Mouse (Mus musculus) testis, postnatal 14 days (tissue): ENCODE results near the gene Rap1gap2.

Experiments
- DNase-seq: peaks from one replicate; pipeline ENCODE4 v3.0.0; 2021; ENCODE audit warnings: low spot score

The Rap1gap2 gene

DNA sequence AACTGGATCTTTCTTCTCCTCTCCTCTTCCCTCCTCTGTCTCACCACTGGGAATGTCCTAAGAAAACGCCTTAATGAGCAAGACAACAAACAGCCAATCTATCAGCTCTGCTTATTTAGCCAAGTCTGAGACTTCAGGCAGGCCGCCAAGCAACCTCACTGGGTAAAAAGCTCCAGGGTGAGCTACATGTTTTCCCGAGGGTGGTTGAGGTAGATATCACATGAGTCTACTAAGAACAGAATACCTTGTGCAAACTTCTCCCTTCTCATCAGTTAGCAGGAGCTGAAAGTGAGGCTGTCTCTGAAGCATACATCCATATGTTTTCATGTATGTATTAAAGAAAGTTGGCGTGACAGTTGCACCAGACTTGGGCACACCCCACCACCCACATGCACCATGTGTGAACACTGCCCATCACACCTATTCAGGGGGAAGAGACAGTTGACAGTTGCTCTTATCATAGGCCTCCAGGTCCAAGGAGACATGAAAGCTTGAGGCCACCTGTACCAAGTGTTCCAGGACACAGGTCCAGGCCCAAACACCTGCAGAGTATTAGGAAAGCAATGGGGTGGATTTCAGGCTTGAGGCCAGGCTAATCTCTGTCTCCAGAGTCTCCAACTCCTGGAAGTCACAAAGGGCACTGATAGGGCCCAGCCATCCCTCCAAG, 35.8 kb downstream of the Rap1gap2 start:
- DNase-seq, result no peak

DNA sequence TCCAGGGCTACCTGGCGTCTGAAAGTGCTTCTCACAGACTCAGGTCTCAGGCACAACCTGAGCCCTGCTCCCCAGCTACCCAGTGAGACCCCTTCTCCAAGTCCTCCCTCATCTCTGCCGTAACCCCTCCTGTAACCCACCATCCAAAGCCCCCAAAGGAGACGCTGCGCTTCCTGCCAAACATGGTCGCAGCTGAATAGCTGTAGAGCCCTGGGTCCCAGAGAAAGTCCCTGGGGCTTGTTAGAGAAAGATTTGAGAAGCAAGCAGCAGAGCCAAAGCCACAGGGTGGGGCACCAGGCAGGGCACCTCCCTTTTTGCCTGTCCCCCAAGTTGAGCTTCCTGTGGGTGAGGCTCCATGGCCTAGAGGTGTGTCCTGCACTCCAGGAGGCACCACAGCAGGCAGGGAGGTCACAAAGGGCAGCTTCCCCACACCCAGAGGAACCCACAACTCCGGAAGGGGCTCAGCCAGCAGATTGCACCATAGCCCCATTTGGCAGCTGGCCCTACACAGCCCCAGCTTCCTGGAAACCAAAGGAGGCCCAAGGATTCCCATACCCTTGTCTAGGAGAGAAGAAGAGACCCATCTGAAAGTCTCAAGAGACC, 38.2 kb downstream of the Rap1gap2 start:
- no peak for DNase-seq

DNA sequence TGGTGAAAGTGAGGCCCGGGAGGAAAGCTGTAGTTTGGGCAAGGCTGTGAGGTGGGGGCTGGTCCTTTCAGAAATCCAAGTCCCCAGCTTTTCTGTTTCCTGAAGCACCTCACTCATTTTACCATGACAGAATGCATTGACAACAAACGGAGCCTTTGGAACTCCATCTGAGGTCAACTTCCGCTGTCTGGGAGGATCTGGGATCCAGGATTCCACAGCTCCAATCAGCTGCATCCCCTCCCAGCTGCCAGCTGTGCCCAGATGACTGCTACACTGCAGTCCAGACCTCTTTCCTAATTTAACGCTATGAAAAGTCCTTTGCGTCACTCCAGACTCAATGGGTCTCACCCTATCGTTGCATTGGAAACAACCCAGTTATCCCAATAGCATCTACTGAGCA, 41.0 kb downstream of the Rap1gap2 start:
- DNase-seq, result no peak

GRCm38 (mm10) chr11:74568463-74568862, 42.3 kb downstream of the Rap1gap2 start:
- no peak for DNase-seq

- no peak for DNase-seq
Observed at GRCm38 (mm10) chr11:74568004-74568403, 42.7 kb downstream of the Rap1gap2 start.

- no peak for DNase-seq
Observed at GRCm38 (mm10) chr11:74566326-74566874, 44.3 kb downstream of the Rap1gap2 start.

GRCm38 (mm10) chr11:74561392-74561791, 49.3 kb downstream of the Rap1gap2 start:
- DNase-seq, result no peak

DNA sequence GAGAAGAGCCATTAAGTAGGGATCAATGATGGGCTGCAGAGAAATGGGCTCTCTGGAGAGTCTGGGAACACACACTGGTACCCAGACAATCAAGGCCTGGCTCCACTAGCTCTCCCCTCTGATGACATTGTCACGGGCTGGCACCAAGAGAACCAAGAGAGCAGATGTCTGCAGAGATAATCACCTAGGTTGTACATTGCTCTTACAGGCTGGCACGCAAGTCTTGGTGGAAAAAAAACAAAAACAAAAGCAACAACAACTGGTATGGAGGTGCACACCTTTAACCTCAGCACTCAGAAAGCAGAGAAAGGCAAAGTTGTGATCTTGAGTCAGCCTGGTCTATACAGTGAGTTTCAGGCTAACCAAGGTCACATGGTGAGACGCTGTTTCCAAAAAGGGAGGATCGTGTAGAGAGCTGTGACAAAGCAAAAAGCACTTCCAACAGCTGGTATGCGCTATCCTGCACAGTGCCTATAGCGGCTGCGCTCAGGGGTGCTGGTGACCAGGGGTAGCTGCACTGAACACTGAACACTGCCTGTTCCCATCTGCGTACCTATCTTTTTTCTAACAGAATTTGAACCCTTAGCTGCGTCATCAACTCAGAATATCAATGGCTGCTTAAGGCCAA, 50.0 kb downstream of the Rap1gap2 start:
- no peak for DNase-seq

GRCm38 (mm10) chr11:74559793-74560433, 50.8 kb downstream of the Rap1gap2 start:
- no peak for DNase-seq

DNA sequence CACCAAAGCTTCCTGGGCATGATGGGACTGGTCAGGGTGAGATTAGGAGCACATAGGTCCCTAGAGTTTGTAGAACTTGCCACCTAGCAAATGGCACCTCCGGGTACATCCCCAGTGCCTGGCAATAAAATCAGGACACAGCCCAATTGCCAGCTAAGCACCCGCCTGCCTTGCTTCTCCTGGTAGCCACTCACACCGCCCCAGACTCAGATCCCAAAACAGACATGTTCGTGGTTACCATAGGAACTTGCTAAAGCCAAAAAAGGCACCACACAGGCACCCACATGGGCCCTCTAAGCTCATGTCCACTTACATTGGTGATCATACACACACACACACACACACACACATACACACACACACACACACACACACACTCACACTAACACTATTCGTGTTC, 51.8 kb downstream of the Rap1gap2 start:
- DNase-seq, result no peak

DNA sequence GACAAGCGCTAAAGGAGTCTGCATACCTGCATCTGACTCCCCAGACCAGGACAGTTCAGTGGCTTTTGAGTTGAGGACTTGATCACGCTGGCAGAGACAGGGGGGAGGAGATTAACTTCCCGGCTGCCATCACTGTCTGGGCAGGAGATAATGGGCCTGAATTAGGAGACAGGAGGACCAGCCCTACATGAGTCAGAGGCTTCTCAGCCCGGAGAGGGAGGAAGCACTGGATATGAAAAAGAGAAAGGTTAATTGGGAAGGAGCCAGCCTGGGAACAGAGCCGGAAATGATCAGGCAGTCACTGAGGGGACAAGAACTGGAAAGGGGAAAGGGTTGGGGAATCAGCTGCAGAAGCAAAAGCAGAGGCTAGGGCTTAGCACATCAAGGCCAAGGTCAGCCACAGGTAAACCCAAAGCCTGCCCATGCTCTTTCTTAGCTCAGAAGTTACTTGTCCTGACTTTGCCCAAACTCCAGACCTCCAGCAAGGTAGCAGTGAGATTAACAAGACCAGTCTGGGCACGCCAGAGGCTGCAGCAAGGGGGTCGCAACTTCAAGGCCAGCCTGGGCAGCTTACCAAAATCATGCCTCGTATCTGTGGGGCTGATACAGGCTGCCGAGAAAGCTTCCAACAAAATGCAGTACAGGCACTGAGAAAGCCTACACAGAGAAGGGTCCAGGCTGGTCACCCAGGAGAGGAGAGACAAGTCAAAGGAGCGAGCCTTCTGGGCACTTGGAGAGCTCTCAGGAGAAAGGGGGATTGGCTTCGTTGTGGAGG, 53.1 kb downstream of the Rap1gap2 start:
- no peak for DNase-seq

DNA sequence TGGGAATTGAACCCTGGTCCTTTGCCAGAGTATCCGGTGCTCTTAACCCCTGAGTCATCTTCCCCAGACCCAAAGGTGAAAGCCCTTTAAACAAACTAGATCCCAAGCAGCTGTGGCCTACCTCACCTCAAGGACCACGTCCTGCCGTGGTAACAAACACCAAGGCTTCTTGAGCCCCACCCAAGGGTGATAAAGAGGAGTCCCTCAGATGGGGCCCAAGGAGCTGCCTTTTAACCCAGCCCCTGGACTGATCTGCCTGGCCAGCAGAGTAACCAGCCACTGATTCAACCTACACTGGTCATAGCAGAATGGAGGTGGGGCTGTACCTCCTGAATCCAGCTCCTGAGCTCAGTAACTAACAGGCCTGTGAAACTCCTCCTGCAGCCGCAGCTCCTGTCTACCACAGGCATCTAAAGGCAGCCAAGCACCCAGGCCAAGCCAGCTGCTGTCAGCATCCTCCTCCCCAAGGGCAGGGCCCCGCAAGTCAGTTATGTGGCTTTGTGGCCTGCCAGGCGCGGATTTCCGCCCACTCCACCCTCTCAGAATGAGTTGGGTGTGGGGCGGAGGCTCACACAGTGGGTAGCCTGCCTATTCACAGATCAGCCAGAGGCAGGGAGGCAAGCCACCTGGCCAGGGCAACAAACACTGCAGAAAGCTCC, 54.9 kb downstream of the Rap1gap2 start:
- DNase-seq, result no peak

DNA sequence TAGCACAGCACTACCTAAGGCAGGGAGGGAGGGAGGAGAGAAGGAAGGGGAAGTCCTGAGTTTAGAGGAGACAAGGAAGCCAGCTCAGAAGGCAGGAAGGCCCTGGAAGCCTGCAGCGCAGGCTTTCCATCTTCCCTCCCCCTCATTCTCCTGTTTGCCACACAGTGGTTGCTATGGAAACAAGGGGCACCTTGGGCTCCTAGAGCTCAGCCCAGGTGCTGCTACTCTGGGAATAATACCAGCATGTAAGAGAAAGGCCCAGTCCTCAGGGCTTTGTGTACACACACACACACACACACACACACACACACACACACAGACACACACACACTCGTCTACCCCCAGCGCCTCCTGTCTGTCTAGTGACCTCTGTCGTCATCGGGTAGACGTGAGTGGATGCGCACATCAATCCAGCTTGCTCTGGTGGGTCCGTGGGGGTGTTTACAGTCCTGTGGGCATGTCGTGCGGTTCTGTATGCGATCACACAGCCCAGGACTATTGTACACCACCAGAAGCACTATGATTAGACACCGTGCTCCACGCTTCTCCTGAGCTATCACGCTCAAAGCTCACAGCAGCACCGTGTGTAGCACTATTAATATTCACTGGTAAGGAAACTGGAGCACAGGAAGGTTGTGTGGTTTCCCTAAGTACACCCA, 55.9 kb downstream of the Rap1gap2 start:
- no peak for DNase-seq

GRCm38 (mm10) chr11:74551568-74551967, 59.1 kb downstream of the Rap1gap2 start:
- DNase-seq, result no peak

DNA sequence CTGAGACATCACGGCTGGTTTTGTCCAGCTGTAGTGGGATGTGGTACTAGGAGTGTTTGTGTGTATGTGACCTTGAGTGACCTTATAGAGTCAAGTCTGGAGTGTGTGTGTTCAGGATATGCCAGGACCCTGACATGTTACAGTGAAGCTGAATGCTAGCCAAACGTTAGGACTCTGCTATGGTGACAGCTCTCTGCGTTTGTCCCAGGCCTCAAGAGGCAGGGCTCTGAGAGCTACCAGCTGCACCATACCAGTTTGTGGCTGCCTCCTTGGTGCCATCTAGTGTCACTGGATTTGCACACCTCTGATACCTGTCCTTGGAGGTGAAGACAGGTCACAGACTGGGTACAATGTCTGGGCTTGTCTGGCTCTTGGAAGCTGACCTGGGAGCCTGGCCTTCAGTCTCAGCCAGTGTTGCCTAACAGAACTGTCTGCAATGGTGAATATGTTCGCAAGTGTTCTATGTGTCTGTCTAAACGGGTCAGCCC, 60.1 kb downstream of the Rap1gap2 start:
- DNase-seq, result no peak

DNA sequence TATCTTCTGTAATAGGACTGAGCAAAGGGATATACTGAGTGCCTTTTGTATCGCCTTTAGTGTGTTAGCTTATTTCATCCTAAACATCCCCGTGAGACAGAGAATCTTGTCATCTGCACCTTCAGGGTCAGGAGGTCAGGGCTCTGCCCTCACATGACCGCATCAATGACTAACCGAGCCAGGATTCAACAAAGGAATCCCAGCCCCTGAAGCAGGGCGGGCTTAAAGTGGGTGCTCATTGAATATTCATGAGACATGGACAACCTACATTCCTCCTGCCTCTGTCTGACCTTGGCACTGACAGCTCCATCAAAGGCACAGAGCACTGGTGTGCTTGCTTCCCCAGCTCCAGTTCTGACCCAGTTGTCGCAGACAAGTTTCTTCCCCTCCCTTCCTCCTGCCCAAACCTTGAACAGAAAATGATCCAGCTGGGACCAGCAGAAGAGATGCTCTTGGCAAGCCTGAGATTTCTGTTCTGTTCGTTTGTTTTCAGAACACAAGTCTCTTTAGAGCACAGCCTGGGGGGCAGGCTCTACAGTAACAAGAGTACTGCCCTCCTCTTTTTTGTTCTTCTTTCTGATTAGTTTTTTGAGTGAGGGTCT, 61.8 kb downstream of the Rap1gap2 start:
- DNase-seq, result no peak

DNA sequence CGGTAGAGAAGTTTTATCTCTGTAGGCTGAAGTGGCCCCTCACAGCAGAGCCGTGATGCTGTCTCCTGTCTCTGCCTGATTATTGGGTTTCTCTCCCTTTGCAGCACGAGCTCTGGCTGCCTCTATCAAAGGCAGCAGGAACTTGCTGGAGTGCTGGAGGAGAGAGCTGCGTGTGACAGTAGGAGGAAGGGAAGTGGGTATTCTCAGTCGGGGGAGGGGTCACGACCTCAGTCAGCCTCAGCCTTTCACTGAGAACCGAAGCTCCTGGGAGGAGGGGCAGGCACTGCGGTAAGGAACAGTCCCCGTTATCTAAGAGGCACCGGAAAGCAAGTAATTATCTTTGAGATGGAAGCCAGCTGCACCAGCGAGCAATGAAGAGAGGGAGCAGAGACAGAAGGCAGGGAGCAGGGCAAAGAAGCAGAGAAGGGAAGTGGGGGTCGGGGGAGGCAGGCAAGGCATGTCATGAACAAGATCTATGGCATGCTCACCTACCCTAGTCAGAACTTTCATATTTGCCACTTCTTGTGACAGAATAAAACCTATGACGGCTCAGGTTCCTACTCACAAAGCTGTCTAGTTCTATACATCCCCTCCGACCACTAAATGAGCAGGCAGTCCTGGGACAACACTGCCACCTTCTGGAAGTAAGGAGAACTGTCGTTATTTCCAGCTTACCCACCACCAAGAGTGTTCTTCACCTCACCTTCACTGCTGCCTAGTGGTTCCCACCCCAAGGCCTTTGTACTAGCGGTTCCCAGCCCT, 63.6 kb downstream of the Rap1gap2 start:
- no peak for DNase-seq

DNA sequence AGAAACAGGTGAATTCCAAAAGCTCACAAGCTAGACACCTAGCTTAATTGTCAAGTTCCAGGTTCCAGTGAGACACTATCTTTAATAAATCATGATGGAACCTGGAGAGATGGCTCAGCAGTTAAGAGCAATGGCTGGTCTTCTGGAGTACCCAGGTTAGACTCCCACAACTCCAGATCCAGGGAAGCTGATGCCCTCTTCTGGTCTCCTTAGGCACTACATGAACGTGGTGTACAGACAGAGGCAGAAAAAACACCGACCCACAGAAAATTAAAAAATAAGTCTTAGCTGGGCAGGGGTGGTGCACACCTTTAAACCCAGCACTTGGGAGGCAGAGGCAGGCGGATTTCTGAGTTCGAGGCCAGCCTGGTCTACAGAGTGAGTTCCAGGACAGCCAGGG, 64.5 kb downstream of the Rap1gap2 start:
- no peak for DNase-seq

GRCm38 (mm10) chr11:74545560-74545959, 65.2 kb downstream of the Rap1gap2 start:
- no peak for DNase-seq

DNA sequence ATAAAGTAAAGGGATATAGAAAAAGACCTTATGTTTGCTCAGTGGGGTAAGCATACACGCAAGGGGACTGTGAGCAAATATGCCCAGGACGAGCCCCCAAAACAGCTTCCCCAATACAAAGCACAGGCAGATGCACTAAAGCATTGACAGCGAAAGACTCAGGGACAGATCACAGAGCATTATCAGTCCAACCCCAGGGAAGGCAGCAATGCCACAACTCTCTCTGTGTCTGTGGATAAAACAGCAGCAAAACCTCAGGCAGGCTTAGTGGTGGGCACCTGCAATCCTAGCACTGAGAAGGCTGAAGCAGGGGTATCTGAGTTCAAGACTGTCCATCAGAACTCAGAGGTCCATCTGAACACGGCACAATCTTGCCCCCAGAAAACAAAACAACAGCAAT, 73.4 kb downstream of the Rap1gap2 start:
- DNase-seq, result no peak
